Mouse (Mus musculus) heart, postnatal 0 days (tissue): ENCODE measurements around the gene Nupr1l.

Source experiments
- CTCF ChIP-seq: IDR thresholded peaks from 2 replicates; pipeline ENCODE4 v1.5.1; 2016; ENCODE audit warnings: antibody characterized with exemption, control low read depth, low read depth
- EP300 ChIP-seq: IDR thresholded peaks from 2 replicates; pipeline ENCODE4 v1.6.1; 2016; ENCODE audit warnings: antibody characterized with exemption, low read depth

- TF ChIP-seq CTCF (no peak), EP300 (no peak)
These were observed 17.6 kb downstream of the Nupr1l start for GRCm38 (mm10) chr5:129925933-129926332.
